Mouse (Mus musculus): Measurements from ENCODE around the gene Uevld. TPM values are rescaled to one million over a fixed set of nuclear protein-coding genes. Genes with fewer than 3 reads are reported as not detected.

Uevld gene
- total RNA-seq, 2 experiments from 2014 or later: 35.1 to 39.0 TPM

DNA sequence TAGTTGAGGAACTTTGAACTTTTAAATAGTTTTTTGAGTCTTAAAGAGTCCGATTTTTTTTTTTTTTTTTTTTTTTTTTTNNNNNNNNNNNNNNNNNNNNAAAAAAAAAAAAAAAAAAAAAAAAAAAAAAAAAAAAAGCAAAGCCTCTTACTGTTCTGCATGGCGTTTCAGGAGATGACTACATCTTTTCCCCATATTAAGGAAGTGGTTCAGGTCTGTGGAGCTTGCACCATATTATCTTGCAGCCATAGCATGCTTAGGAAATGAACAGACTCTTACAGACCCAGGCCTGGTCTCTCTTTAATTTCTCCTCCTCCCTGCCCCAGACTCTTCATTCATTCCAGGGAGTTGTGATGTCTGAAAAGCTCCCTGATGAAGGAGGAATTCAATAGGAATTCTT is 77.3 kb downstream of the Uevld start:
- no peak for ATAC-seq (replicated peaks; ENCODE audit: low FRiP score, poor library complexity, severe bottlenecking)

GRCm38 (mm10) chr7:46879851-46880250 is 78.5 kb downstream of the Uevld start:
- no peak for ATAC-seq (replicated peaks; ENCODE audit: low FRiP score, poor library complexity, severe bottlenecking)

DNA sequence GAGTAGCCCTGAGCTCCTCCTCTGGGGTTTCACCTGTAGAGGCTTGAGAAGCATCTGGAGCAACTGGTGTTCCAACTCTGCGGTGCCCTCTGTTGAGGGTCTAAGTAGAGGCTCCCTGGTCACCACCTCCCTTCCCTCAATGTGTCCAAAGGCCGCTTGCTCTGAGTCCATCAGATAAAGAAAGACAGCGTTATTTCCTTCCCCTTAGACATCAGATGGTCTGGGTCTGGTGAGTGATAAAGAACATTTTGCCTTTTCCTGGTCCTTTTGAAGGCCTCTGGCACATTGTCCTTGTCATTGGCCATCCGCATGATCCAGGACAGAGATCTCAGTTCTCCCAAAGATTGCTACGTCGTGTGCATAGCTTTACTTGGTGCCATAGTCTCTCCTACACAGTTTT is 81.1 kb downstream of the Uevld start:
- no peak for ATAC-seq (replicated peaks; ENCODE audit: low FRiP score, poor library complexity, severe bottlenecking)

DNA sequence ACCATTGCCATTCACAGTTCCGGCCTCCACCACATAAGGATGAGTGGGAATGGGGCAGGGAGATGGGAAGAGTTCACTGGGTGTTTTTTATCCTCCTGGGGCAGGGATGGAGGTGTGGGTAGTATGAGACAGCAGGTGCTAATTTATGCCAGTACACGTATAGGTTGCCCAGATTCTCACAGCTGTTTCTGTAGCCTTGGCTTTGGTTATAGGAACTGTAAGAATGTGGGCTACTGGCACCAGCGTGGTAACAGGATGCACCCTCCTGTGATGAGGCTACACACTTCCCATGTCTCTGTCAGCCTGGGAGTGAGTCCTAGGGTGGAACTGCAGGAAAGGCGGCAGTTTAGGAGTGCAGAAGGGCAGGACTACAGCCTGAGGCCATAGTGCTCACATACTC is 81.5 kb downstream of the Uevld start:
- no peak for ATAC-seq (replicated peaks; ENCODE audit: low FRiP score, poor library complexity, severe bottlenecking)

Other genes with a start within 250 kb of the Uevld start
- gene Saal1, start 247.8 kb downstream of the Uevld start, total RNA-seq (2015; ENCODE audit: low replicate concordance): 7.1 and 7.9 TPM in 2 replicates
- 4.4 and 9.9 TPM in 2 replicates for gene Saal1, start 247.8 kb downstream of the Uevld start, total RNA-seq (2017; ENCODE audit: low replicate concordance)
- not detected in 2 replicates for gene Saa3, start 242.8 kb downstream of the Uevld start, total RNA-seq (2015; ENCODE audit: low replicate concordance)
- not detected in 2 replicates for gene Saa3, start 242.8 kb downstream of the Uevld start, total RNA-seq (2017; ENCODE audit: low replicate concordance)
- not detected in 2 replicates for gene Saa4, start 225.9 kb downstream of the Uevld start, total RNA-seq (2015; ENCODE audit: low replicate concordance)
- not detected in 2 replicates for gene Saa4, start 225.9 kb downstream of the Uevld start, total RNA-seq (2017; ENCODE audit: low replicate concordance)
- not detected in 2 replicates for gene Saa1, start 215.5 kb downstream of the Uevld start, total RNA-seq (2015; ENCODE audit: low replicate concordance)
- not detected in 2 replicates for gene Saa1, start 215.5 kb downstream of the Uevld start, total RNA-seq (2017; ENCODE audit: low replicate concordance)
- not detected in 2 replicates for gene Saa2, start 206.7 kb downstream of the Uevld start, total RNA-seq (2015; ENCODE audit: low replicate concordance)
- not detected in 2 replicates for gene Saa2, start 206.7 kb downstream of the Uevld start, total RNA-seq (2017; ENCODE audit: low replicate concordance)
- gene Hps5, start 162.5 kb downstream of the Uevld start, total RNA-seq (2015; ENCODE audit: low replicate concordance): 7.2 and 9.2 TPM in 2 replicates
- 19.8 and 29.9 TPM in 2 replicates for gene Hps5, start 162.5 kb downstream of the Uevld start, total RNA-seq (2017; ENCODE audit: low replicate concordance)
- gene Gtf2h1, start 162.4 kb downstream of the Uevld start, total RNA-seq (2015; ENCODE audit: low replicate concordance): 16.2 and 28.5 TPM in 2 replicates
- gene Gtf2h1, start 162.4 kb downstream of the Uevld start, total RNA-seq (2017; ENCODE audit: low replicate concordance): 15.2 and 25.9 TPM in 2 replicates
- gene Ldha, start 117.1 kb downstream of the Uevld start, total RNA-seq (2015; ENCODE audit: low replicate concordance): 72.9 and 85.4 TPM in 2 replicates
- 29.2 and 59.4 TPM in 2 replicates for gene Ldha, start 117.1 kb downstream of the Uevld start, total RNA-seq (2017; ENCODE audit: low replicate concordance)
- gene Ldhc, start 97.3 kb downstream of the Uevld start, total RNA-seq (2015; ENCODE audit: low replicate concordance): 2.2 TPM in 1 of 2 replicates, not detected in the other
- 0.64 TPM in 1 of 2 replicates, not detected in the other for gene Ldhc, start 97.3 kb downstream of the Uevld start, total RNA-seq (2017; ENCODE audit: low replicate concordance)
- gene Tsg101, start 38.6 kb downstream of the Uevld start, total RNA-seq (2015; ENCODE audit: low replicate concordance): 75.7 and 78.4 TPM in 2 replicates
- 23.5 and 33.8 TPM in 2 replicates for gene Tsg101, start 38.6 kb downstream of the Uevld start, total RNA-seq (2017; ENCODE audit: low replicate concordance)
- not detected in 2 replicates for gene Gm9999, start 25.1 kb upstream of the Uevld start, total RNA-seq (2015; ENCODE audit: low replicate concordance)
- not detected in 2 replicates for gene Gm9999, start 25.1 kb upstream of the Uevld start, total RNA-seq (2017; ENCODE audit: low replicate concordance)
- gene Spty2d1, start 49.9 kb upstream of the Uevld start, total RNA-seq (2015; ENCODE audit: low replicate concordance): 23.1 and 34.8 TPM in 2 replicates
- gene Spty2d1, start 49.9 kb upstream of the Uevld start, total RNA-seq (2017; ENCODE audit: low replicate concordance): 22.1 and 25.8 TPM in 2 replicates
- gene Tmem86a, start 92.1 kb upstream of the Uevld start, total RNA-seq (2015; ENCODE audit: low replicate concordance): 3.6 and 10.1 TPM in 2 replicates
- gene Tmem86a, start 92.1 kb upstream of the Uevld start, total RNA-seq (2017; ENCODE audit: low replicate concordance): 0.13 TPM in 1 of 2 replicates, not detected in the other
- gene Ptpn5, start 175.2 kb upstream of the Uevld start, total RNA-seq (2015; ENCODE audit: low replicate concordance): not detected in 2 replicates
- not detected in 2 replicates for gene Ptpn5, start 175.2 kb upstream of the Uevld start, total RNA-seq (2017; ENCODE audit: low replicate concordance)
- gene Mrgpra6, start 246.4 kb upstream of the Uevld start, total RNA-seq (2015; ENCODE audit: low replicate concordance): not detected in 2 replicates
- gene Mrgpra6, start 246.4 kb upstream of the Uevld start, total RNA-seq (2017; ENCODE audit: low replicate concordance): not detected in 2 replicates